Mouse (Mus musculus): Measurements from ENCODE around the gene Smarcd3. TPM values are rescaled to one million over a fixed set of nuclear protein-coding genes. Genes with fewer than 3 reads are reported as not detected.

Smarcd3 gene
- total RNA-seq, 2 experiments from 2014 or later, result 125 to 134 TPM

DNA sequence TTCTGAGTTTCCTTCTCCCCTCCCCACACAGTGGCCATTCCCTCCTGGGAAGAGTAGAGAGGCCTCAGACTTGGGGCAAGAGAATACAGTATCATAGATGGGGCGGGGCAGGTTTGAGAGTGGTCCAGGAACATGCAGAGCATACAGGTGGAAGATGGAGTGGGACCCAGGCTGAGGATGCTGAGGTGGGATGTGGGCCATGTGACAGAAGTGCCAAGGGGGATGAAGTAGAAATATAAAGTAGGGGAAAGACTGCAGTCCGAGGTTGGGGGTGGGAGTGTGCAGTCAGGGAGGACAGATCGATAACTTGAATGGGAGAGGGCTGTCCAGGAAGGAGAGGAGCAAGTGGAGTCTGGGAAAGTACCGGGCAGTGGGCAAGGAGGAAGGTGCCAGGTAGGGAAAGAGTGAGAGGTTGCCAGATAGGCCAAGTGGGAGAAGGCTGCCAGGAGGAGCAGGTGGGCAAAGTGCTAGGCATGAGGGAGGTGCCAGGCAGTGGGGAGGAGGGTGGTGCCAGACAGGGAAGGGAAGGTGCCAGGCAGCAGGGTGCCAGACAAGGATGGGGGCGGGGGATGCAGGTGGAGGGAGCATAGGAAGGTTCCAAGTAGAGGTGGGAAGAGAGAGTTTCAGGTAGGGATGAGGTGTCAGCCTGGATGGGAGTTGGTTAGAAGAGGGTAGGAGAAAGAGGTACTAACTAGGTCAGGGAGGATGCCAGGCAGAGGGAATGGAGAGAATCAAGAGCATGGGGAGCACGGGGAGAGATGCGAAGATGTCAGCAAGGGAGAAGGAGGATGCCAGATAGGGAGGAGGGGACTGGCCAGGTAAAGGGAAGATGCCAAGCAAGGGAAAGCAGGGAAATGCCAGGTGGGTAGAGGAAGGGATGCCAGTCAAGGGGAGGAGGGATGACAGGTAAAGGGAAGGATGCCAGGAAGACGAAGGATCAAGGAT lies 898 bp downstream of the Smarcd3 start:
- peak in 1 of 2 experiments; percentile 55 for DNase-seq (ENCODE audit: extremely low spot score in 1 of 2, low spot score in 2 of 2)
- intact Hi-C loops (cut with DNase I), result no loop called here

- intact Hi-C loops (cut with DNase I), result no loop called here
- no peak for DNase-seq (ENCODE audit: extremely low spot score in 1 of 2, low spot score in 2 of 2)
These were observed 1.7 kb downstream of the Smarcd3 start for GRCm38 (mm10) chr5:24622386-24623040.

- no peak for DNase-seq (ENCODE audit: extremely low spot score in 1 of 2, low spot score in 2 of 2)
- intact Hi-C loops (cut with DNase I), result no loop called here
These were observed 3.6 kb downstream of the Smarcd3 start for GRCm38 (mm10) chr5:24620626-24621025.

DNA sequence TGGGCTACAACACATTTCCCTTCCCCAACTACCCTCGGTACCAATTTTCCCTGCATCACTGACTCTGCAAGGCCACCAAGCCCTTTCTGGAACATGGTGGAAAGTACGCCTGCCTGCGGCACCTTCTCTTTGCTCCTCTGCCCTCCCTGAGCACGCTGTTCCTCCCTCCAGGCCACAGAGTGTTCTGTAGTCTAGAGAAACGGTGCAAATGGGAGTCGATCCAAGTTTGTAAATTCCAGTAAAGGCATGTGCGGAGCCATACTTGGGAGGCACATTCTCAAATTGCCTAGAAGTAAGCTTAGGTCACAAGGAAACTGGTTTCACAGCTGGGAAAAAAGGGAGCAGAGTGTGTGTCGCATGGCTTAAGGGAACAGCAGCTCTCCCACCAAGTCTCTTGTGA lies 4.1 kb downstream of the Smarcd3 start:
- intact Hi-C loops (cut with DNase I), result no loop called here
- DNase-seq (ENCODE audit: extremely low spot score in 1 of 2, low spot score in 2 of 2), result no peak

DNA sequence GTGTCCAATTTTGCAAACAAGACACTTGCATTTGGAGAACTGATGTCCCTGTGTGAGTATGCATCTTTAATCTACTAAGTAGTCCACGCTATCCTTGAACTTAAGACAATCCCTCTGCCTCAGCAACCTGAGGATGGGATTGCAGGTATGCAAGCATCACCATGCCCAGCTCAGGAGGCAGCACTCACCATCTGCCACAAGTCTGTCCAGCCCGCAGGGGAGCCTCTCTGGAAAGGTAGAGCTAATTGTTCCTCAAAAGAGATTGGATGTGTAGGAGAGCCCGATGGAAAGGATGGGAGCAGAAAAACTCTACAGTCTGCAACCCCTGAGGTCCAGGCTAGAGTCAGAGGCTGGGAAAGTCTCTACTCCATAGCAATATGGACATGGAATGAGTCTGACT lies 5.3 kb downstream of the Smarcd3 start:
- intact Hi-C loops (cut with DNase I), result no loop called here
- DNase-seq (ENCODE audit: extremely low spot score in 1 of 2, low spot score in 2 of 2), result no peak

- intact Hi-C loops (cut with DNase I), result no loop called here
- no peak for DNase-seq (ENCODE audit: extremely low spot score in 1 of 2, low spot score in 2 of 2)
These were observed 9.1 kb downstream of the Smarcd3 start for GRCm38 (mm10) chr5:24615097-24615496.

GRCm38 (mm10) chr5:24612302-24612649 lies 11.9 kb downstream of the Smarcd3 start:
- intact Hi-C loops (cut with DNase I), result no loop called here
- no peak for DNase-seq (ENCODE audit: extremely low spot score in 1 of 2, low spot score in 2 of 2)

GRCm38 (mm10) chr5:24611366-24612301 lies 12.6 kb downstream of the Smarcd3 start:
- intact Hi-C loops (cut with DNase I), result no loop called here
- DNase-seq (ENCODE audit: extremely low spot score in 1 of 2, low spot score in 2 of 2), result peak in 1 of 2 experiments; percentile 51

GRCm38 (mm10) chr5:24609388-24609787 lies 14.8 kb downstream of the Smarcd3 start:
- DNase-seq (ENCODE audit: extremely low spot score in 1 of 2, low spot score in 2 of 2), result no peak
- intact Hi-C loops (cut with DNase I), result no loop called here

GRCm38 (mm10) chr5:24605980-24606665 lies 18.1 kb downstream of the Smarcd3 start:
- peak in 1 of 2 experiments; percentile 31 for DNase-seq (ENCODE audit: extremely low spot score in 1 of 2, low spot score in 2 of 2)
- intact Hi-C loops (cut with DNase I), result no loop called here

DNA sequence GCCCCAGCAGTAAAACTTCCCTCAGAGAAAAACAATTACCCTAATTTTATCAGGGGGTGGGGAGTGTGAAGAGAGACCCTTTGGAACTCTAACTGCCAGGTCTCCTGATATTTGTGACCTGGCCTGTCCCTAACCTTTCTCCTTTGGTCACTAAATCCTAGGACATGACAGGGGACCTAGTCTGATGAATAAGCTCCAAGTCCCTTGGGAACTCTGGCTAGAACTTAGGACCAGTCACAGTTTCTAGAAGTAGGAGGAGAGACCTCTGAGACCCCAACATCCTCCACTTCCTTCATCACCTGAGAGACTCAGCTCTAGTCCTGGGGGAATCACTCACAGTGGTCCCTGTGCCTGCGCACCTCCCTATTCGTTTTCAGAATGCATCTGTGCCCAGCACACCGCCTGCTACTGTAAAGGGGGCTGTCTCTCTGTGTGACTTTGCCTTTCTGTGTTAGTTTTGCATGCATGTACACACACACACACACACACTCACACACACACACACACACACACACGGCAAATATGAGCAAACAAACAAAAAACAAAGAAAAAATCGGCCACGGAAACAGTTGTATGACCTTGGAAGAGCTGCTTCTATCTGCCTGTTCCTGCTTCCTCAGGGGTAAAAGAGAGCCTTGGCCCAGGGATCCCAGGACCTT lies 18.8 kb downstream of the Smarcd3 start:
- no peak for DNase-seq (ENCODE audit: extremely low spot score in 1 of 2, low spot score in 2 of 2)
- intact Hi-C loops (cut with DNase I), result no loop called here

DNA sequence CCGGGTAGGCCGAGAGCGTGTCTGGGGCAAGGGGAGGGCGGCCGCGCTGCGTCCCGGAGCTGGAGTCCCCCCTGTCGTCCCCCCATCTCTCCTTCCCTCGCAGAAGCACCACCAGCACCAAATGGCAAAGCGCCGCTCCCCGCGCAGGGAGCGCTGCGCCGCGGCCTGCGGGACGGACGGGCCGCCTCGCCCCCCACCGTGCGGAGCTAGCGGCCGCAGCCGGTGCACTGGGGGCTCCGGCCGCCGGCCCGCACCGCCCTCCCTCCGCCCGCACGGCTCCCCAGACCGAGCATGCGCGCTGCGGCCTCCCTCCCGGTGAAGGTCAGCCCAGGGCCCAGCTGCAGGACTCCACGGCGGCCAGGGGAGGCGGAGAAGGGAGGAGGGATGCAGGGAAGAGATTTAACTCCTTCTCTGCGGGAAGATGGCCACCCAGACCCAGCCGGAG lies 19.5 kb downstream of the Smarcd3 start:
- peak in 1 of 2 experiments; percentile 92 for DNase-seq (ENCODE audit: extremely low spot score in 1 of 2, low spot score in 2 of 2)
- intact Hi-C loops (cut with DNase I), result no loop called here

DNA sequence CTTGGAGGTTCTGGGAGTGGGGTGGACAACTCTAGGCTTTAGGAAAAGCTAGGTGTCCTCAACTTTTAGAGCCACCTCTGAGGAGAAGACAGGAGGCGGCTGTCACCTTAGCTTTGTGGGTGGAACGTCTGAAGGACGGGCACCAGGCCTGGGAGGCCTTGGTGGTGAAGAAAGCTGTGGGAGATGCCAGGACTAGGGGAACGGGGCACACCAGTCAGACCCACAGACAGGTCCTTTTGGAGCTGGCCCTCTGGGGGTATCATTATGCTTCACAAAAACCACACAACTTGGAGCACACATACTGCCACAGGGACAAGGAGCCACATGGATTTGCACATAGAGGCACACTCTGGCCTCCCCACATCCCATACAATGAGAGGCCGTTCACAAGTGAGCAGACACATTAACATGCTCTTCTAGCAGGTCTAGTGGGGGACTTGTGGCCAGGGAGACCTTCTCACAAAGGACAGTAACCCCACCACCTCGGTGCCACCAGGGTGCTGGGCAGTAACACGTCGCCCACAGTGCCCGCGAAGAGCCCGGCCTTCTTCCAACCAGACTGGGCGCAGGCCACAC lies 20.0 kb downstream of the Smarcd3 start:
- intact Hi-C loops (cut with DNase I), result no loop called here
- peak in 1 of 2 experiments; percentile 23 for DNase-seq (ENCODE audit: extremely low spot score in 1 of 2, low spot score in 2 of 2)

GRCm38 (mm10) chr5:24603431-24604010 lies 20.7 kb downstream of the Smarcd3 start:
- DNase-seq (ENCODE audit: extremely low spot score in 1 of 2, low spot score in 2 of 2), result peak in 1 of 2 experiments; percentile 29
- intact Hi-C loops (cut with DNase I), result no loop called here

- intact Hi-C loops (cut with DNase I), result no loop called here
- peak in 1 of 2 experiments; percentile 86 for DNase-seq (ENCODE audit: extremely low spot score in 1 of 2, low spot score in 2 of 2)
These were observed 21.4 kb downstream of the Smarcd3 start for GRCm38 (mm10) chr5:24602751-24603343.

GRCm38 (mm10) chr5:24601911-24602750 lies 22.1 kb downstream of the Smarcd3 start:
- intact Hi-C loops (cut with DNase I), result no loop called here
- peak in 1 of 2 experiments; percentile 85 for DNase-seq (ENCODE audit: extremely low spot score in 1 of 2, low spot score in 2 of 2)
